Mouse (Mus musculus) retina, adult 2 months (tissue): Measurements from ENCODE around the gene Zfp775.

Experiments
- DNase-seq: peaks from one replicate; pipeline ENCODE4 v3.0.0-alpha.2; 2012; ENCODE audit warnings: low read depth, low spot score

Gene Zfp775

DNA sequence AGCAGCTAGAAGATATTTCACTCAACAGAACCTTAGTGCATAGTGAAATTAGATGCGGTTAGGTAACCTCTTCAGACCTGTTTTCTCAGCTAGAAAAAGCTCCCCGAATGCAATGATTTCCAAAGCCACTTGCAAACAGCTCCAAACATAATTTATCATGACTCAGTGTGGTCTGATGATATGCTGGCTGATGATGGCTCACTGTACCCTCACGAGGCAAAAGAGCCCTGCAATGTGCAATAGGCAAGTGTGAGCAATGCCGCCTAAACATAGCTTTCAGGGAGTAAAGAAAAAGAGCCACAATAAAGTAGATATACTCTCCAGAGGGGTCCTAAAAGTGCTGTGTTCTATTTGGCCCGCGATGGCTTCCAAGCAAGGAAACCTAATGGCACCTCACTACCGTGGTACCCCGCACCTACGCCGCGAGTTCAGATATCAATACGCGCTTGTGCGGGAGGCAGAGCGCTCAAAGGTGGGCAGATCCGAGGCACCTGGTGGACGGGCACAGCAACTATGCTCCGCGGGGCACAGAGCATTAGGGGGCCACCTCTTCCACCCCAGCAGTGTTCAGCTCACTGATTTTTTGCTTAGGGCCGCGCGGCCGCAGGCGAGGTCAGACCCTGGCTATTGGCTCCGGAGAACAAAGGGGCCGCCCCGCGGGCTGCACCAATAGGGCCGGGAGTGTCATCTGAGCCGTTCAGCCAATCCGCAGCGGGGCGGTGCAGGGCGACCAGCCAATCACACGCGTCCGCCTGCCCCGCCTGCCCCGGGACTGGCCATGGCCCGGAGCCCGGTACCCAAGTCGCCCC, at the start of gene Zfp775:
Gene Zfp775 (plus strand): TSS at position 793 of the 809 bp plus-strand sequence.
- DNase-seq = peak; percentile 80

DNA sequence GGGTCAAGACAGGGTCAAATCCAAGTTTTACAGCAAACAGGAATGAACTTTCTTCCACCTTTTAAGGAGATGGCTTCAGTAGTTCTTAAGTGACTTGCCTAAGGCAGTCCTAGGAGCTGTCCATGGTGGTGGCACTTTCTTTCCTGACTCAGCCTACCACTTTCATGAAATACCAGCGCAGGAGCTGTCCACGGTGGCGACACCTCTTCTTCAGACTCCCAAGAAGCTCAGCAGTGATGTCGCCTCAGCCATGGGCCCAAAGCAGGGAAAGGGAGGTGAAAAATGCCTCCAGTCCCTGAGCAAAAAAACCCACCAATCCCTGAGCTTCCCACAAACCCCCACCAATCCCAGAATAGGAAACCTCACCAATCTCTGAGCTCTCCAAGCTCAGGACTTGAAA, 48.9 kb upstream of the Zfp775 start:
- no peak for DNase-seq

DNA sequence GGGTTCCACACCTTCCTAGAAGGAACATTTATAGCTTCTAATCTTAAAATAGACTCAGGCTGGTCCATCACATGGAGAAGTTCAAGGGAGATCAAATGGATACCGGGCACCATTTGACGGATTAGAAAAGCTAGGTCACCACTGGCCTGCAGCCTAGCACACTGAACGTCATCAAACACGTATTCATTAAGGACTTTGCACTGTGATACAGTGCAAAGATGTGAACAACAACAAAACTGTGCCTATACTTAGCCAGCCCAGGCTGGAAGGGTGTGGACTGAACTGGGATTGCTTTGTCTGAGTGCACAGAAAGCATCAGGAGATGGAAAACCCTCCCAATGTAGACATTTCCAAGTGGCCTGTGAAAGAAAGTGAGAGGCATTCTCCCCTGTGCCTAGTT, 48.0 kb upstream of the Zfp775 start:
- DNase-seq = no peak

DNA sequence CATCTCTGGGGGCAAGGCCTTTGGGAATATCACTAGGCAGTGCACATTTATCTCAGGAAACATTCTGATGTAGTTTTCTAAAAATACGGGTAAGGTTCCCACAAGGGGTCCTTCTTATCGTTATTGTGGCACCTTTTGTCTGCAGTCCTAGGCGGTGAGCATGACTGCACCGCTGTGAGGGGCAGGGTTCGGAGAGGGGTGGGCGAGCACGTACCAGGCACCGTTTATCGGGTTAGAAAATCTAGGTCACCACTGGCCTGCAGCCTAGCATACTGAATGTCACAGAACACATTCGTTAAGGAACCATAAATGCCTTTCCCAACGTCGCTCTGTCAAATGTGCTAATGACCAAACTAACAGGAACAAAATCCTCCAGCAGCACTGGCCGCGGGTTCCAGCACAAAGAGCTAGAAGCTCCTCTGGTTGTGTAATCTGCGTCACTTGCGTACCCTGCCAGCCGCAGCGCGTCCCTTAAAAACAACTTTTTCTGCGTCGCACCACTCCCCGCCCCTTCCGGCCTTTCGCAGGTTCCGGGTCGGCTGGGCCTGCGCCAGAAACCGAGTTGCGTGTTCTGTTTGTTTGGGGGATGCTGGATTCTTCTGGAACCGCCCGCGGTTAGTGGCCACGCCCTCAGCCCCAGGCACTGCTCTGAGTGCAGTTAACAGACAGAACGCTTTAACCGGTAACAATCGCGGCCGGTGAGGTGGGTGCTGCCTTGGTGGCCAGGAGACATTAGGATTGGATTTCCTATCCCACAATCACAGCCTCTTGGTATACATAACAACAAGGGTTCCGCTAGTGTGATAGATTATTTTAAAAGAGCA, 47.4 kb upstream of the Zfp775 start, which contains the start of gene Lrrc61:
Gene Lrrc61 (plus strand): TSS at position 517 of the 824 bp plus-strand sequence.
- peak; percentile 72 for DNase-seq

DNA sequence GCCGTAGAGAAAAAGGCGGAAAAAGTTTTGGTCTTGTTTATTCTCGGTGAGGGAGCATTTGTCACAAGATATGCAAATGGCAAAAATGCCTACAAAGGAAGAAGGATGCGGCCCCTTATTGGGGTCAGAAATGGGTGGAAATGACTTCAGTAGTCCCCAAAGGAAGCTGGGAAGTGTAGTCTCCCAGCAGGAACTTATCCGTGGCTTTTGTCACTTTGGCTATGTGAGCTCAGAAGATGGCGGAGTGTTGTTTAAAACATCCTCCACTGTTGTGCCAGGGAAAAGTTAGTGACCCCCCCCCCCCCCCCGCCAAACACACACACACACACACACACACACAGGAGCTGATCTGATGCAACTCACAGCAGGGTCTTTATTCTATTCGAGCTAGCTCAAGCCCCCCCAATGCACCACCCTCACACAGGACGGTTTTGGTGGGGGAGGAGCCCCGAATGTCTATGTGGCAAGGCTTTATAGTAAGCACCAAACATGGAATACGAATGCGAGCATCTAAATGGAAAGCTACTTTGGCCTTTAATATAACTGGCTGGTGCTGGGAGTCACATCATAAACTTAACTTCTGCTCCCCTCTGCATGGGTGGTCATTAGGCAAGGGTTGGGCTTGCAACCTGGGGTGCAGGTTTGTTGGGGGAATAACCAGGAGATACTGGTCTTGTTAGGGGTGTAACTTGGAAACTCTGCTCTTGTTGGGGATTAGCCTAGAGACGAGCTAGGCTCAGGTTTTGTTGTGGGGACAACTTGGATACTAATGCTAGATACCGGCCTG, 46.6 kb upstream of the Zfp775 start:
- no peak for DNase-seq

DNA sequence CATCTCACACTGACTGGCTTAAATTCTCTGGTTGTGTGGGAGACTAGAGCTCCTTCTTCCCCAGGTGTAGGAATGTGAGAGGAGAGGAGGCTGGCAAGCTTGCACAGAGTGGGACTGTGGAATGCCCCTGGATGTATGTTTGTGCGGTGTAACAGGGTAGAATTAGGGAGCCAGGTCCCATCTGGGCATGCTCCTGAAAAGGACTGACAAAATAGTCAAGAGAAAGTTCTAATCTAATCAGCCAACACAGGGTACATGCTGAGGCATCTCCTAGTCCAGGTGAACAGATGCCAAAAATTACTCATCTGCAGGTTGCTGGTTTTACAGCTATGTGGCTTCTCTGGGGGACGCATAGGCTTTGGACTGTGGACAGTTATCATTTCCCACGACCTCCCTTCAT, 45.9 kb upstream of the Zfp775 start:
- DNase-seq = no peak

DNA sequence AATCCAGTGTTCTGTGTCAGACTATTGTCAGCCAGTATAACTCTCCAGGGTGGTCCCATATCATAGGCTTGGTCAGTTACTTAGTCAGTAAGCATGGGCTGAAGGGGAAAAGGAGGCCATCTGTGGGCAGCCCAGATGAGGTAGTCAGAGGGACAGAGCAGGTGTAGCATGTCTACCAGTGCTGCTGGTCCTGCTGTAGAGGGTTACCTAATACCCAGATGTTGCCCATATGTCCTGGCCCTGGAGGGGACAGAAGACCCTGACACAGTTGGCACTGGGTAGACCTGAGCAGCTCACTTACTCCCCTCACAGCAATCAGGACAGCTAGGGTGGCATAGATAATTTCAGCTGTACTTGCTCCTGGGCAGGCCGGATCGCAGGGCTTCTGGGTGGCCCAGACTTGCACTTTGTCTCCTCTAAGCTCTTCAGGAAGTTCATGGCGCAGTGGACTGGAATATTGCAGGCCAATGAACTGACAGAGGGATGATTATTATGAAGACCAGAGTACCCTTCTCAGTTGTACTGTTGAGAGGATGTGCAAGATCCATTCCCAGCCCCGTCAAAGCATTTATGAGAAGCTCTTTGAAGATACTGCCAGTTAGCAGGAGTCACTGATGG, 36.1 kb upstream of the Zfp775 start:
- no peak for DNase-seq

DNA sequence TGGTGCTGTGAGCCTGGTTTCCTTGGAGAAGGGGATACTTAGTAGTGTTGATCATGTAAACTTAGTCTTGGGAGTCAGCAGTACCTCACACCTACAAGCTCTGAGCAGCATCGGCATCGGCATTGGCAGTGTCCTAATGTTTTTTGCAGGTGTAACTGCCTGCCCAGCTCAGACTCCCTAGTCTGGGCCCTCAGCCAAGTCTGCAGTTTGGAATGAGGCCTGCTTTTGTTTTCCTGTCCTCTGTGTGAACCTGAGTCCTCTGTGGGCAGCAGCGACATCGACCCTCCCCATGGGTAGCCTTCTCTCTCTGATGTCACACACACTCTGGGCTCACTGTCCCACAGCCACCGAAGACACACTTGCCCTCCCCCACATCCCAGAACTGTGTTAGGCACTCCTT, 35.6 kb upstream of the Zfp775 start:
- DNase-seq = no peak

DNA sequence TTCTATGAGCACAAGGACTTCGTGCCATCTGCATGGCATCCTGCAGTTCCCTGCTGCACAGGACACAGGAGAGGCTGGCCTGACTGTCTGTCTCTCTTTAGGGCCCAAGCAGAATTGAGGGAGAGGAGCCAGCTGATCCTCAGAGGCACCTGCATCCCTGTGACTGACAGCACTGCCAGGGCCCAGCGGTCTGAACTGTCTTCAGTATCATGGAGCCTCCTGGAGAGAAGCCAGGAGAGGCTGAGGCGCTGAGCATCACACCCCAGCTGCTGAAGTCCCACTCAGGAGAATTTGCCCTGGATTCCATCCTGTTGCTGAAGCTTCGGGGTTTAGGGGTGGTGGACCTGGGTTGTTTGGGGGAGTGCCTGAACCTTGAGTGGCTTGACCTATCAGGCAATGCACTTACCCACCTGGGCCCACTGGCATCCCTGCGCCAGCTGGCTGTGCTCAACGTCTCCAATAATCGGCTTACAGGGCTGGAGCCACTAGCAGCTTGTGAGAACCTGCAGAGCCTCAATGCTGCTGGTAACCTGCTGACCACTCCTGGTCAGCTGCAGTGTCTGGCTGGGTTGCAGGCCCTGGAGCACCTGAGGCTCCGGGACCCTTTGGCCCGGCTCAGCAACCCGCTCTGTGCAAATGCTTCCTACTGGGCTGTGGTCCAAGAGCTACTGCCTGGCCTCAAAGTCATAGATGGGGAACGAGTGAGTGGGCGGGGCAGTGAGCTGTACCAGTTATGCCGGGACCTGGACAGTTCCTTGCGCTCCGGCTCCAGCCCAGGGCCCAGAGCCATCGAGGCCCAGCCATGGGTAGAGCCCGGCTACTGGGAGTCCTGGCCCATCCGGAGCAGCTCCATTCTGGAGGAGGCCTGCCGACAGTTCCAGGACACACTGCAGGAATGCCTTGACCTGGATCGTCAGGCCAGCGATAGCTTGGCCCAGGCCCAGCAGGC, 33.6 kb upstream of the Zfp775 start:
- peak; percentile 79 for DNase-seq

DNA sequence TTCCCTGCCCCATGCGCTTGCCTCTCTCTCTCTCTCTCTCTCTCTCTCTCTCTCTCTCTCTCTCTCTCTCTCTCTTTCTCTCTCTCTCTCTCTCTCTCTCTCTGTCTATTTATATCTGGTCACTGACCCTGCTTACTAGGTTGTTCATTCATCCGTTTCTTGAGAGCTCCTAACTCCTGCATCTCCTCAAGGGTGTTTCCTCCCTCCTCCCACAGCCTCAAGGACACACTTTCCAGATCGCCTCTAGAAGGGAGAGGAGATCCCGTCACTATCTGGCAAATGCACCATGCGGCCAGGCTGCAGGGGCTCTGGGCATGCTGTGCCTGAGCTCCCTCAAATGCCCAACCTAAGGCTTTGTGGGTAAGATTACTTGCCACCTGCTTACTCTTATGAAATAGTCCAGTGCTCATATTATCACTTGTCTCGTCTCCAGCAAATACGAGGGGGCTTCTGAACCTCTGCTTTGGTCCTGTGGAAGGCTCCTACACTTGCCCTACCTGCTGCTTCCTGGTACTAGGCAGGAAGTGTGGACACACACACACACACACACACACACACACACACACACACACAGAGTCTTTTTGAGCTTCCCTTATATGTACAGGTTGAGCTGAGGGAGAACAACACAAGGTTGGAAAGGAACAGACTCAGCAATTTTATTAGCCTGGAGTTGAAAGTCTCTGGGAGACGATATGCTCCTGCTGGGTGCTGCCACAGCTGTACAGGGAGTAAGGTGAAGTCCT, 32.6 kb upstream of the Zfp775 start:
- no peak for DNase-seq

DNA sequence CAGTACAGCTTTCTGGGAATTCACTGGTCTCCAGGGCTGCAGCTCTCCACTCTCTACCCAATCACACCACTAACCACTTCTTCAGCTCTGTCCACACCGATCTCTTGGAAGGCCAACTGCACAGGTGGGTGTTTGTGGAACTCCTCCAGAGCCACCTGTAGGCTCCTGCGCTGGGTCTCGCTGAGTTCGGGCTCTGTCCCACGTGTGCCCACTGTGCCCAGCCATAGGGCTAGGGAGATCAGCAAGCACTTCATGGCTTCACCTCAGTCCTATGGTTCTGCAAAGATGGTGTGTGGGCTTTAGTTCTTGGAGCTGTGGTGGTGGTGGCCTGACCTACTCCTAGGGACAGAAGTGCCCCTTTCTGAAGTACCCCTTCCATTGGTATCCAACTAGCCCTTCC, 29.8 kb upstream of the Zfp775 start:
- no peak for DNase-seq

DNA sequence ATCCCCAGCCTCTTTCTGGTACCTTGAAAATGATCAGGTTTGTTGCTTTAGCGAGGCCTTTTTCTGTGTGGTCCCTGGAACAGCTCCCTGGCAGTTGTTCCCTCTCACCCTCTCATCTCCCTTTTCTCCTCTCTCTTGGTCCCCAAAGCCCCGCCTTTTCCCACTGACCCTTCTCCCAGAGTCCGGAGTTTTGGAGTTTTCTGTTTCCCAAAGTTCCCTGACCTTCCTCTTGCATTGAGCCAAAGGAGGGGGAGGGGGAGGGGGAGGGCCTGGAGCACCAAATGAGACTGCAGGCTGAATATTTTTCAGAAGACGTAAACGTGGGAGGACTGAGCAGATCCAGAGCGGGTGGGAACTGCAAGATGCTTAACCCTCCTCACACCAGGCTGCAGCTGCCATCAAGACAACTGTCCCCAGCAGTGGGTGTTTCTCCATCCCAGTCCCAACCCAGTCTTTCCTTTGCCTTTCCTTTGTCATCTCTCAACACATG, 29.2 kb upstream of the Zfp775 start, which contains the start of gene Rarres2:
Gene Rarres2 (minus strand): TSS at position 218 of the 490 bp plus-strand sequence.
- DNase-seq = no peak

DNA sequence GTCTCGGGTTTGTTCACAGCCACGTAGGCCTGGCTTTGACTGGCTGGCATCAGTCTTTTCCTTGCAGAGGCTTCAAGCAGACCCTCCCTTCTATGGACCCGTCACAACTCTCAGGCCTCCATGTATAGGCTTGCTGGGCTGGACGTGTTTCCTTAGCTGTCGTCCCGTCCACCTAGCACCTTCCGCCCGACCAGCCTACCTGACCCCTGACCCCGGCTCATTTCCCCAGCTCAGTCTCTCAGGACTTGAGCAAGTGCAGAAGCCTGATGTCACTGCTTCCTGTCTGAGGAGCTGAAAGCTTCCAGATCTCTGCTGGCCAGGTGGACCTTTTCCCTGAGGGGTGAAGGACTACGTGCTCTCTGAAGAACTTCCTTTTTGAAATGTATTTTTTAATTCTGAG, 28.6 kb upstream of the Zfp775 start:
- no peak for DNase-seq

DNA sequence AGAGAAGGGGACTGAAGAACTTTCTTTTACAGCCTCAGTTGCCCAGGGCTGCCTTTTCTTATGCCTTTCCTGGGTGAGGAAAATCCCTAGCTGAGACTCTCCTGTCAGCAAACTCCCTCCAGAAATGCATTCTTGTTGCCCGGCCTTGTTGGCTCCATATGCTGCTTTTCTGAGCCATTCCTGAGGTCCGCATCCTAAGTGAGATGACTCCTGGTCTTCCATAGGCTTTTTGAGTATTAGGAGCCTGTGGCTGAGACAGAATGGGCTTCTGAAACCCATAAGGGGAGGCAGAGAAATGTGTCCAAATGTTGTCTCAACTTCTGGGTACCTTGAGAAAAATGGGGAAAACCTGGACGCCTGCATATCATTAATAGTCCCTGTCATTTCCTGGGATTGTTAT, 27.9 kb upstream of the Zfp775 start:
- DNase-seq = no peak

DNA sequence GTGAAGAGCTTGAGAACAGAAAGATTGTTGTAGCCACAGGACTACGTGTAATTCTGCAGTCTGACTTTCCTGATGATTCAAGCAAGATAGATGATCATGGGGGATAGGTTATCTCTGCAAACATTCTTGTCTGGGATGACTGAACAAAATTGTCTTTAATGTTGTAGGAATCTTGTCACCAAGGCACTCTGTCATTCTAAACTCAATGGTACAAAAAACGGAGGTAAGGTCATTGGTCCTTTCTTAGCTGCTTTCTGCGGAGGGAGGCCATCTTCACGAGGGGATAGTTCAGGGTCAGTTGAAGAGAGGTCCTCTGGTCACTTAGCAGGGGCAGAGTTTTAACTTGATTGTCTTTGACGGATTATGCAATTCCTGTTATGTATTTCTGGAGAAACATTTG, 23.1 kb upstream of the Zfp775 start:
- no peak for DNase-seq

DNA sequence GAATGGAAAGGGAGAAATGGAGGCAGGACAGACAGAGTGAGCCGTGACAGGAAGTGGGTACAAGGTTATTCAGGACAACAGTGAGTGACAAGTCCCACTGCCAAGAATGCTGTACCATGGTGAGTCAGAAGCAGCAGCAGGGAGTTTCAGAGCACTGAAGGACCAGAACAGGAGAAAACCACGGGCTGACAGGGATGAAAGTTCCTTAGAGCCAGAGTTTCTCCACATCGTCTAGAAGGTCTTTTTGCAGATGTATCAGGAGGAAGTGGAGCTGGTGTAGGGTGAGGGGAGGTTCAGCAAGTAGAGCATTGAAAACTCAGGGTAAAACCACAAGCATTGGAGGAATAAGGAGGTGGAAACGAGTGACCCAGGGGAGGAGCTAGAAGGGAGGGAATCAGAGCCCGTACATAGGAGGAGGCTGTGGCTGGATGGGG, 22.6 kb upstream of the Zfp775 start:
- DNase-seq = no peak

DNA sequence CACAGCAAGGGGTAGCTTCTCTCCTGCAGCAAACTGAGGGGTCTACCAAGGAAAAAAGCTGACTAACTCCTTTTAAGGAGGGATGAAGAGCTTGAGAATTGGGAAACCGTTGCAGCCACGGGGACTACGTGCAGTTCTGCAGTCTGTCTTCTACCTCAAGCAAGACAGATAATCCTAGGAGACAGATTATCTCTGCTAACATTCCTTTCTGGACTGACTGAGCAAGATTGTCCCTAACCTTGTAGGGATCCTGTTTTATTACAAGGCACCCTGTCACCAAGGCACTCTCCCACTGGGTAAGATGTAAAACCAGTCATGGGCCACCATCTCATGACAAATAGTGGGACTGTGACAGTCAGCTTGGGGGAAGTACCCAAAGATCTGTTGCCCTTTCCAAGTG, 20.6 kb upstream of the Zfp775 start:
- no peak for DNase-seq

DNA sequence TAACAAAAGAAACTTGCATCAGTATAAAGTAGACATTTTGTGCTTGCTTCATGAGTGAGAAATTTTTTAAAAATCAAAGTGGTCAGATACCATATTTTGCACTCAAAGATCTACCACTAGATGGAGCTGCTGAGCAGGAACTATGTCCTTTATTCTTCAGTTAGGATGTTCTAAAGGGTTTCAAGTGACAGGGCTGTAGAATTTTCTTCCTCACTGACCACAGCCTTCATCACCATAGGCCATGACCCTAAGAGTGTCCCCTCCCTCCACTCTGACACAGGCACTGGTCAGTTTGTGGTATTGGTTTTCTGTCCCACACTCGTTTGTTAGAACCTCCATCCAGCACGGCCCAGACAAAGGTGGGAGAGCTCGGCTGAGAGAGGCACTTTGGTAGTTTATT, 19.8 kb upstream of the Zfp775 start:
- no peak for DNase-seq

DNA sequence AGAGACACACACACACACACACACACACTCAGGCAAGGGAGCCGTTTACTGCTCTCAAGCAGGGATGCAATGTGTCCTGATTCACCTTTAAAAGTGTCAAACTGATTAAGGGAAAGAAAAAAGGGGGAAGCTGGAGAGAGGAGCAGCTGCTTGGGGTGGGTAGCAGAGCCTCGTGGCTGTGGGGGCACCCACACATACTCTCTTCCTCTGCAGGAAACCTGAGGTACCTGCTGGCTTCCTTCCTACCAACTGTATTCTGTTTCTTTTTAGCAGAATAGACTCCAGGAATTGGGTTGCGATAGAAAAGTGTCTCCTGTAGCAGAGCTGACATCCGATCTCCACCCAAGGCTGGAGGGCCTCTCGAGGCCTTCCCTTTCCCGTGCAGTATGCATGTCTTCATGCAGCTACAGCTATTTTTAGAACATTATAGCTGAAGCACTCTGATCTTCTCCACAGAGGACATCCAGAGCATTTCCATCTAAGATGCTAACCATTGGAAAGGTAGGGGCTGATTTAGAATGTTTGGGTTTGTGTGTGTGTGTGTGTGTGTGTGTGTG, 12.6 kb upstream of the Zfp775 start, which contains the start of gene Gm45021:
Gene Gm45021 (plus strand): TSS at position 417 of the 557 bp plus-strand sequence.
- DNase-seq = no peak
